Mouse (Mus musculus) gonadal fat pad, adult 2 months (tissue): ENCODE measurements around the gene Usp15. TPM values are rescaled to one million over a fixed set of nuclear protein-coding genes. Genes with fewer than 3 reads are reported as not detected.
A peak's percentile ranks its signal among the peaks of the same experiment; 100 is the strongest.

Experiments used
- DNase-seq: peaks from one replicate; pipeline ENCODE4 v3.0.0-alpha.2; 2012; ENCODE audit warnings: low read depth
- polyA plus RNA-seq: library from polyadenylated mRNA; depleted of rRNA; stranded (reverse); fragments of >200 nt; gene quantifications from 2 replicates; pipeline ENCODE4 v1.2.3, GENCODE M21; 2012

Gene Usp15
- polyA plus RNA-seq, 1 experiment, result 9.3 TPM

GRCm38 (mm10) chr10:123175771-123176170 lies 21.0 kb downstream of the Usp15 start:
- DNase-seq, result no peak

DNA sequence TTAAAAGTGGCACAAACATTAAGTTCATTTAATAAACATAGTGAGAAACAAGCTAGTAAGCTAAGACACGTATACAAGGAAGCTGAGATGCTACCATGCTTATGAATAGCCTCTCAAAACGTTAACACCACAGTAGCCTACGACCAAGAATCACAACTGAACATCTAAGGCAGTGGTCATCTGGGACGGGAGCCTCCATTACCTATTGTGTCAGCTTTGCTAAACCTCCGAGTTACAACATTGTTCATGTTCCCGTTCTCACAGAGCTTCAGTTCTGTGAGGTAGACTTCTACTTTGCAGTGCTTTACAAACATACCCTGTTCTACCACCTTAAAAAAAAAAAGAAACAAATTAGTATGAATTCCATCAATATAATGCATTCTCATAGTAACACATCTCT lies 25.9 kb downstream of the Usp15 start:
- DNase-seq, result no peak

GRCm38 (mm10) chr10:123165542-123165941 lies 31.3 kb downstream of the Usp15 start:
- no peak for DNase-seq

- DNase-seq, result no peak
Measured at GRCm38 (mm10) chr10:123160508-123160907, 36.3 kb downstream of the Usp15 start.

DNA sequence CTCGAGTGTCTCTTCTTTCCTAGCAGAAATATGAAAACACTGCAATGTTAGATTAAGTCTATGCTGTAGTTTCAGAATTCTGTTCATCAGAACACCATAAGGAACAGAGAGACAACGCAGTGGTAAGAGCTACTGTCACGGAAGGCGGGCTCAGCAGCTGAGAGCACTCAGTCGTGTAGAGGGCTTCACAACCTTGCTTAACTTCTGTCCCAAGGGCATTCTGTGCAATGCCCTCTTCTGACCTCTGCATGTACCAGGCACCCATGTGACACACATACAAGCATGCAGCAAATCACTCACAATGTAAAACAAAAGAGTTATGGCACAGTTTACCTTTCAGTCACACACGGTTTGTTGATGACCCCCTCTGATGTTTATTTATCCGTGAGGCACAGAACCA lies 37.5 kb downstream of the Usp15 start:
- DNase-seq, result no peak

DNA sequence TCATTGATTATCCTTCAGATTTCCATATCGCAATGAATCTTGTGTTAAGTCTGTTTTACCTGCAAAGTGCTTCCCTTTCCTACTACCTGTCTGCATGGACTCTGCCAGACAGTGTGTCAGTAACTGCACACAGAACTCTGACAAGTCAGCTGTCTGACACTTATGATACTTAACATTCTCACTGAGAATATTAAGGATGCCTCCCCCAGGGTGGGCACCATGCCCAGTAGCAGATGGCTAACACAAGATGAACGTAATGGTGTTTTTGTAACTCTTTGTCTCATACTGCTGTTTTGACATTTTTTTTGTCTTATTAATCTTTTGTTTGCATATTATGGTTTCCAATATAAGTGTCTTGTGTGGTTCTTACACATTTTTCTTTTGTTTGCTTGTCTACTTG lies 40.4 kb downstream of the Usp15 start:
- DNase-seq, result no peak

DNA sequence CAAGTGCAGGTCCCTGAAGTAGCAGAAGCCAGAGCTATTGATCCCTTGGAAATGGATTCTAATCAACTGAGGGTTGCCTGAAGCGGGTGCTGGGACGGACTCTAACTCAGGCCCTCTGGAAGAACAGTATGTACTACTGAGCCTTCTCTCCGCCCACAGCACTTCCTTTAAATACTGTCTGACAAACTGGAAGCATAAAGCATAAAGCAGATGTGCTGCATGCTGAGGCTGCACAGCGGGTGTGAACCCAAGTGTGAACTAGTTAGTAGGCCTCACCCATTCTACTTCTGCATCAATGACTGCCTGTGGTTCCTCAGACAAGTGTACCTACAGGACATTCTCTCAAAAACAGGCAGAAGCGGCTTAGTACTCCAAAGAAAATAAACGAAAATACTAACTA lies 41.0 kb downstream of the Usp15 start:
- DNase-seq, result no peak

DNA sequence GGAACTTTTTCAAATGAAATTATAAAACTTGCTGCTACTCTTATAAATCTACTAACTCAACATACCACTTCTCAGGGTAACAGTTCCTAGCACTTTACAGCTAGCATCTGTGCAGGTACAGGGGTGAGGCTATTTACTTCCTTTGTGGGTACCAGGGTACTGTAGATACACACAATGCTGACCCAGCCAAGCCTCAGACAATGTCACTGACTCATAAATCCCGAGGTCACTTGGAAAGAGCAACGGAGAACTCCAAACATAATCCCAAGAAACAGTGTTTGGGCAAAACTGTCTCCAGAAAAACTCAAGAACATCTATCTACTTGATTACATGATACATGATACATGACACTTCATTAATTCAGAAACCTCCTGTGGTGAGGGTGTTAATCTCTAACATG lies 43.5 kb downstream of the Usp15 start:
- no peak for DNase-seq

- DNase-seq, result no peak
Measured at GRCm38 (mm10) chr10:123148025-123148814, 48.6 kb downstream of the Usp15 start.

GRCm38 (mm10) chr10:123147180-123147579 lies 49.6 kb downstream of the Usp15 start:
- DNase-seq, result no peak

DNA sequence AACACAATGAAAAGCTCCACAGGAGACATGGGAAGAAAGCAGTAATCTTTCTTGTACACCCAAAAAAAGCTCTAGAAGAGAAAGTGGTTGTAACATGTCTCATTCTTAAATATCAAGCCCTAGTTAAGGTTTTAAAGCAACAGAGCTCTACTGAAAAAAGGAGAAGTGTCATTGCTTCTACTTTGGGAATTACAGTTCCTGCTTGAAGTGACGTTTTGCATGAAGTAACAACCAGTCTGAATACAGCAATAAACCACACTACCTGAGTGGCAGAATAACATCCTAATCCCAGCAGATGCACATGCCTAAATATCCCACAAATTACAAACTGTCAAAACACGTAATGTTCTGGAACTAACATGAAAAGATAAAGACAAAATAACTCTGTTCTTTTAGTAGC lies 50.4 kb downstream of the Usp15 start:
- DNase-seq, result no peak

DNA sequence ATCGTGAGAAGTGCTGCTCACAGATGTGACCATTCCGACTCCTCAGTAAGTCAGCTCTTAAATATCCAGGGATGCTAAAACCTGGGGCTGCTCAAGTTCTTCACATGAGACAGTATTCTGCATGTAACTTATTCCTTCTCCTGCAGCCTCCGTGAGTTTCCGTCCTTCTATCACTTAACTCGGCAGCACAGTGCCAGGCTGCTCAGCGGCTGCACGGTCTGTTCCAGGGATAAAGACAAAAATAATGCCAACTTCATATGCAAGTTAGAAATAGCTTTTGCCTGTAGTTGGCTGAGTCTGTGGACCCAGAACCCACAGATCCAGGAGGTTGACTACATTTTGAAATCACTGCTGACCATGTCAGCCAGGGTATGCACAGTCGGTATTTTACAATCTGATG lies 52.5 kb downstream of the Usp15 start:
- DNase-seq, result no peak

DNA sequence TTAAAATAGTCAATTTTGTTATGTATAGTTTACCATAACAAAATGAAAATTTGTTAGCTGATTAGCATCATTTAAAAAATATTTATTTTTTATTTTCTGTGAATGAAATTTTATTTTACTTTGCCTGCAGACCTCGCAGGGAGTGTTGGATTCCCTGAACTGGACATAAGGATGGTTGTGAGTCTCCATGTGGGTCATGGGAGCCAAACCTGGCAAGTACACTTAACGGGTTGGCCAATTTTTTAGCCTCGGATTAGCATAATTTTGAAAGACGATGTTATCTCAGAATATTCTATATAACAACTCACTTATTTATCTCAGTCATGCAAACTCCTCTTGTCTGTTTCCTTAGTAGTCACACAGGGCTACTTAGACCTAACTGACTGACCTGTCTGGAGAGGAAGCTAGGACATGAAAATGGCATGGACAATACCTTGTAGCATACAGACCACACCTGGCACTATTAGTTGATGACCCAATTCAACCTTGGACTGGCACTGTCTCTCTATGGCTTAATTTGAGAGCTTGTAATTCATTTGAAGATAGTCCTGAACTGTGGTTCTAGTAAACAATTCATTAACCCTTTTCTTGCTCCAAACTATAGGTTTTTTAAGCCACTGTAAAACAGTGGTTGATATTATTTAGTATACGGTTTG lies 54.3 kb downstream of the Usp15 start:
- DNase-seq, result peak; percentile 28

GRCm38 (mm10) chr10:123135818-123136217 lies 61.0 kb downstream of the Usp15 start:
- DNase-seq, result no peak

GRCm38 (mm10) chr10:123131487-123131886 lies 65.3 kb downstream of the Usp15 start:
- no peak for DNase-seq

DNA sequence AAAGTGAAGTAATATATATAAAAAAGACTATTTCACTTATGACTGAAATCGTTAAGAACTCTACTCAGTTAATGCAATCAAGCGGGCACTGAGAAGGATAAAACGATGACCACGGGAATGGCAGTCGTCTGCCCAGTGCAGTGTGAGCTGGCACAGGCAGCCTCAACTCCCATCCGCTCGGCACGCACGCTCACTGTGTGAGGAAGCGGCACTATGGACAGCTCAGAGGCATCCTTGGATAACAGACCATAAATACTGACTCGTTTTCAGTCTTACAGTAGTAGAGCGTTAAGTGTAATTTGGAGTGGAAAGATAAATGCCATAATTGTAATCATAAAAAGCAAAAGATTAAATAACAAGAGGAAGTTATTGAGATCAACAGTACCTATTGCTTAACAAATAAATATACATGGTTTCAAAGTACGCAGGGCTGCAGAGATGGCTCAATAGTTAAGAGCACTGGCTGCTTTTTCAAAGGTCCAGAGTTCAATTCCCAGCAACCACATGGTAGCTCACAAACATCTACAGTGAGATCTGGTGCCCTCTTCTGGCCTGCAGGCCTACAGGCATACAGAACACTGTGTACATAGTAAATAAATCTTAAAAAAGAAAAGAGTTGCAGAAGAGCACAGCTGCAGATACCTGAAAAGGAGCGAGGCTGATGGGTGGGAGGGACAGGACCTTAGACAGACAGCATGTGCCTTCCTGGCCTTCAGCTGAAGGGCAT lies 76.0 kb downstream of the Usp15 start:
- DNase-seq, result no peak

DNA sequence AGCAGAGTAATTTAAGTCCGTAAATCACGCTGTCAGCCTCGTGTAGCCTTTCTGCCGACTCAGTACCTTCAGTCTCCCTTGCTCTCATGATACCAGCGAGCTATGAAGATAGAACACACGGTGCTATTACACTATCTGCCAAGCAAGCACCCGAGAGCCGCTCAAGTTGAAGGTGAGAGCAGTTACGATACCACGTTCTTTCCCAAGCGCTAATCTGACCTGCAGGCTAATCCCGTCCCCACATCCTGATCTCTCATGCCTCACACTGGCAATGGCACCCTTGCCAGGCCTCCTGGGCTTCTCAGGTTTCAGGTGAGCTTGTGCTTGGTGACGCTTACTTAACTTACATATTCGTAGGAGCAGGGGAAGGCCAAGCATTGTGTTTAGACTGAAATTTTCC lies 79.9 kb downstream of the Usp15 start:
- peak; percentile 50 for DNase-seq

- no peak for DNase-seq
Measured at GRCm38 (mm10) chr10:123113466-123113865, 83.3 kb downstream of the Usp15 start.

DNA sequence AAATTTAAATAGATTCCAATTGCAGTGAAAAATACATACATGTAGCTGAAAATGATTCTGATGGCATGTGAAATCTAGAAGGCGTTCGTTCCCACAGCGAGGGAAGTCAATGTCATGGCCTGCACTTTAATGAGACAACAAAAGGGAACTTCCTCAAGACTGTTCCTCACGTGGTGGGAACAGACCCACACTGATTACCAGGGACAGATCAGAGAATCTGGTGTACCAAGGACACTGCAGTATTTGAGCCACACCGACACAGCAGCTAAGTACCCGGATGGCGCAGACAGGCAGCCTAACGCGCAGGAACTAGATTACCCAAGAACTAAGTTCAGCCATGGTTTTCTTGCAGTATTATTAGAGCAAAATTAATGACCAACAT lies 84.0 kb downstream of the Usp15 start:
- no peak for DNase-seq

GRCm38 (mm10) chr10:123112056-123112786 lies 84.6 kb downstream of the Usp15 start:
- DNase-seq, result no peak

DNA sequence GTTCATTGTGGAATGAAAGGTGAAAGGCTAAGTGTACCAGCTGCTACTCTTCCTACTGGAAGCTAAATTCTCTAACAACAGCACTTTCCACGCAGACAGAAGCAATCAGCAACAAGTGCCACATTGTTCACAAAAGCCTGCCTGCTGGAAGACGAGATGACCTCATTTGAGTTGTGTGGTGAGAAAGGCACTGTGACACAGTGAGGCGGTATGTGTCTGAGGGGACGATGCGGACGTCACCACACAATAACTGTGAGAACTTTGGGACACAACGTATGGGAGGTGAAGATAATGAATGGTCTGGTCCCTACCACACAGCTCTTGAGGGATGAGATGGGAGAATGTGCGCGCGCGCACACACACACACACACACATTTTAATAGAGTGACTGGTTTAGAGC lies 86.2 kb downstream of the Usp15 start:
- no peak for DNase-seq

DNA sequence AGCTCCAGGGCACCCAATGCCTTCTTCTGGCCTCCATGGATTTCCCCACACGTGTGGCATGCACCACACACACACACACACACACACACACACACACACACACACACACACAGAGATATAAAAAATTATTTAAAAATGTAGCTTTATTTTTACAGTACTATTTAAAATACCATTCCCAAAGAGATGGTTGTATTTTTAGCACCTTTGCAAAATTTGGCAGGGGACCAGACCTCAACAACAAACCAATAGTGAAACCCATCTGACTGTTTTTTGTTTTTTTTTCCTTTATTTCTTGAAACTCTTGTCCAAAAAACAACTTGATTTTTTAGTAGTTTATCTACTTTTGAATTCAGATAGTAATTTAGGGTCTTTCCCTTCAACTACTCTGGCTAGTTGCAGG lies 88.3 kb downstream of the Usp15 start:
- no peak for DNase-seq
